Mouse (Mus musculus) hindbrain, embryonic 13.5 days (tissue): ENCODE data around the gene Brpf3. TPM values are rescaled to one million over a fixed set of nuclear protein-coding genes. Genes with fewer than 3 reads are reported as not detected.
"Not testable (repeated sequence)": the region's sequence is repeated elsewhere in the genome, so short reads cannot be mapped to it uniquely, and the experiment has no call there.

Source experiments
- ATAC-seq: fragments of 200-750 bp; cut with Nextera tagmentation; 2 replicates; pipeline ENCODE4 v1.8.0; 2017; ENCODE audit warnings: moderate TSS enrichment; ENCODE audit not compliant: low FRiP score
- H3K27ac ChIP-seq: fragments of 300-500 bp; sonication (generic); 2 replicates; pipeline ENCODE4 v1.5.1; 2015; ENCODE audit warnings: inconsistent platforms, mild to moderate bottlenecking, moderate library complexity
- H3K27me3 ChIP-seq: fragments of 300-500 bp; sonication (generic); 2 replicates; pipeline ENCODE4 v1.6.1; 2015; ENCODE audit warnings: mild to moderate bottlenecking, inconsistent platforms
- H3K36me3 ChIP-seq: fragments of 300-500 bp; sonication (generic); 2 replicates; pipeline ENCODE4 v1.6.1; 2015; ENCODE audit warnings: mild to moderate bottlenecking, inconsistent platforms
- H3K4me1 ChIP-seq: fragments of 300-500 bp; sonication (generic); replicated peaks from 2 replicates; pipeline ENCODE4 v1.6.1; 2015; ENCODE audit warnings: inconsistent platforms
- H3K4me2 ChIP-seq: fragments of 300-500 bp; sonication (generic); 2 replicates; pipeline ENCODE4 v1.6.1; 2015; ENCODE audit warnings: inconsistent platforms, mild to moderate bottlenecking, moderate library complexity
- H3K4me3 ChIP-seq: fragments of 300-500 bp; sonication (generic); 2 replicates; pipeline ENCODE4 v1.5.1; 2015; ENCODE audit warnings: mild to moderate bottlenecking, inconsistent platforms
- H3K9ac ChIP-seq: fragments of 300-500 bp; sonication (generic); 2 replicates; pipeline ENCODE4 v1.6.1; 2015; ENCODE audit warnings: mild to moderate bottlenecking, inconsistent platforms
- H3K9me3 ChIP-seq: fragments of 300-500 bp; sonication (generic); 2 replicates; pipeline ENCODE4 v1.6.1; 2016; ENCODE audit warnings: inconsistent platforms
- WGBS: fragments of 180-500 bp; shearing (Covaris S2); methylation state at CpG from one replicate; pipeline ENCODE4 v1.1.7; 2015; 5-methylcytosine and 5-hydroxymethylcytosine counted together
- polyA plus RNA-seq: library from polyadenylated mRNA; unstranded; fragments of >200 nt; fragmentation: Nextera tagmentation; extraction: Ambion mirVana; gene quantifications from 2 replicates; pipeline ENCODE4 v1.2.1, GENCODE M21; 2015

Brpf3 gene
- polyA plus RNA-seq, 1 experiment from 2014 or later: 9.7 TPM

DNA sequence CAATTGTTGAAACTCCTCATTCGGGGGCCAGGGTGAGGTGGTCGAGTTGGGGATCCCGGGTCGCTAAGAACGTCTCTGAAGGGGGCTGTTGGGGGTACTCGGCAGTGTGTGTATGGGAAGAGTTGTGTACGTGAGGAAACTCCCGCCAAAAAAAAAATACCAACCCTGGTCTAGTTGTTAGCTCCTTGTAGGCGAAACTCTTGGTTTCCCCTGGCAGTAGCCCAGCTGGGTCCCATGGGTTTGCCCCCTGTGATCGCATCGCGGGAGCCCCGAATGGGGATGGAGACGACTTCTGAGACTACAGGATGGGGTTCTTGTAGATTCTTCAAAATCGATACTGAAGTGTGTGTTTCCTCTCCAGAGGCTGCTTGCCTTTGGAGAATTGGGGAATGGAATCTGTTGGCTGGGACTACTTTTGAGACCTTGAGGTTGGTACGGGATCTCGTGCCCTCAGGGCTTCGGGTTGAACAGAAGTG, 1.2 kb downstream of the Brpf3 start:
- H3K4me2 ChIP-seq: peak overlapping the region; percentile 91
- no peak; the same call in 1 of the 2 replicates for ATAC-seq
- peak overlapping the region; percentile 100 for H3K27ac ChIP-seq
- peaks cover 19% of the 10 kb centered on the region for H3K36me3 ChIP-seq
- WGBS: 2% methylated on average over 18 of the region's 18 CpGs
- H3K27me3 ChIP-seq: no peaks in the 10 kb centered on the region
- H3K4me3 ChIP-seq: peak overlapping the region; percentile 76
- H3K9ac ChIP-seq: peak overlapping the region; percentile 99
- H3K9me3 ChIP-seq: no peaks in the 10 kb centered on the region
- peaks cover 30% of the 10 kb centered on the region for H3K4me1 ChIP-seq

DNA sequence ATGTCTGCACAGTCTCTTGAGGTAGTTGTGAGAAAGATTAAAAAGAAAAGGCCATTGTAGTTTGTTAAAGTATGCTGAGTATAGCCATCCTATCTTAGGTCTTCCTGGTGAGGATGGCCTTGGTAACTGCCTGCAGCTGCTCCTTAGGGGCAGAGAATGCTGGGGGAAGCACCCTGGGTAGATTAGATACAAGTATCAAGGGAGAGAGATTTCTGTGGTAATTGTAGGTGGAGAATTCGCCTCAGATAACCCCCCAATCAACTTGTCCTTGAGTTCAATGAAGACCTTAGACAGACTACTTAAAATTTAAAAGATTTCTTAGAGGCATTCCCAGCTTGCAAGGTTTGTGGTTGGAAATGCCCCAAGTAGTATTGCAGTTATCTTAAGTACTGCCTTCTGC, 2.4 kb downstream of the Brpf3 start:
- Histone ChIP-seq H3K27ac (no peak overlapping the region), H3K4me2 (no peak overlapping the region), H3K9me3 (no peaks in the 10 kb centered on the region), H3K4me3 (no peak overlapping the region), H3K9ac (no peak overlapping the region), H3K36me3 (peaks cover 31% of the 10 kb centered on the region), H3K27me3 (no peaks in the 10 kb centered on the region), H3K4me1 (peaks cover 30% of the 10 kb centered on the region)
- no peak for ATAC-seq
- 95% methylated on average over 1 of the region's 1 CpGs for WGBS

DNA sequence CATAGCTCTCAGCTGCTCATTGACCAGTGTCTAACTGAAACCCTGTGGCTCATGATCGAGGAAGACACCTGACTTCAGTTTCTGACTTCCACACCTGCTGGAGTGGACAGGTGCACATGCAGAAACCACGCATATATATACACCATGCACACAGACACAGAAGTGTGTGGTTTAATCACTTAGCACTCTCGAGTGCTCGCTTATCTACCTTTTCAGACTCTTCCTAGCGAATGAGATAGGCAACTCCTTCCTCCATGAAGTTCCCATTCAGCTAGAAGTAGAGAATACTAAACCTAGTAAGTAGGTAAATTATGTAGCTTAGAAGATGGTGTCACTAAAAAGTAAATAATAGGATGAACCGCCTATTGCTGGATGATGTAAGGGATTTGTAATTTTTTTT, 4.1 kb downstream of the Brpf3 start:
- H3K4me3 ChIP-seq: no peak overlapping the region
- H3K27ac ChIP-seq: no peak overlapping the region
- no peaks in the 10 kb centered on the region for H3K9me3 ChIP-seq
- no peak overlapping the region for H3K9ac ChIP-seq
- no peaks in the 10 kb centered on the region for H3K27me3 ChIP-seq
- 95% methylated on average over 6 of the region's 6 CpGs for WGBS
- ATAC-seq: no peak
- H3K4me1 ChIP-seq: peaks cover 20% of the 10 kb centered on the region
- H3K4me2 ChIP-seq: no peak overlapping the region
- H3K36me3 ChIP-seq: peaks cover 47% of the 10 kb centered on the region

DNA sequence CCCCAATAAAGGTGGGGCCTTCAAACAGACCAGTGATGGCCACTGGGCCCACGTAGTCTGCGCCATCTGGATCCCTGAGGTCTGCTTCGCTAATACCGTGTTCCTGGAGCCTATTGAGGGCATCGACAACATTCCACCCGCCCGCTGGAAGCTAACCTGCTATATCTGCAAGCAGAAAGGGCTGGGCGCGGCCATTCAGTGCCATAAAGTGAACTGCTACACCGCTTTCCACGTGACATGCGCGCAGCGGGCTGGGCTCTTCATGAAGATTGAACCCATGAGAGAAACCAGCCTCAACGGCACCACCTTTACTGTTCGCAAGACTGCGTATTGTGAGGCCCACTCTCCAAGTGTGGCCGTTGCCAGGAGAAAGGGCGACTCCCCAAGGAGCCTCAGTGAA, 5.9 kb downstream of the Brpf3 start:
- no peak for ATAC-seq
- no peak overlapping the region for H3K4me2 ChIP-seq
- H3K27me3 ChIP-seq: no peaks in the 10 kb centered on the region
- H3K27ac ChIP-seq: no peak overlapping the region
- peaks cover 64% of the 10 kb centered on the region for H3K36me3 ChIP-seq
- no peak overlapping the region for H3K9ac ChIP-seq
- no peak overlapping the region for H3K4me3 ChIP-seq
- H3K4me1 ChIP-seq: peaks cover 14% of the 10 kb centered on the region
- no peaks in the 10 kb centered on the region for H3K9me3 ChIP-seq
- whole genome bisulfite sequencing: 98% methylated on average over 19 of the region's 19 CpGs

DNA sequence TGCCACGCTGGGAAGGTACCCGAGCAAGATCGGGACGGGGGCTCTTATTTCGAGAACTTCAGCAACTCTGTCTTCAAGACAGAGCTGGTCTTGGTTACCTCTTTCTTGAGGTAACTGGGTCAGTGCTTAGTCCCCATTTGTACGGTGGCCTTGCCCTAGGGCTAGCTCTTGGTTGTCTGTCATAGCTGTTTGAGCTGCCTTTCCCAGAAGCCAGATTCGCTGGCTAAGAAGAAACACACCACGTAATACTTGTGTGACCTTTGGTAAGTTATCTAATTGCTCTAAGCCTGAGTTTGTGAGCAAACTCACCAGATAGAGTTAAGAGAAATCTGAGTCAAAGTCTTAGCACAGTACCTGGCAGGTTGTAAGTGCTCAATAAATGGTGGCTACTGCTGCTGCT, 7.8 kb downstream of the Brpf3 start:
- peaks cover 82% of the 10 kb centered on the region for H3K36me3 ChIP-seq
- H3K9ac ChIP-seq: no peak overlapping the region
- no peak for ATAC-seq
- no peaks in the 10 kb centered on the region for H3K27me3 ChIP-seq
- no peak overlapping the region for H3K4me2 ChIP-seq
- no peak overlapping the region for H3K4me3 ChIP-seq
- H3K27ac ChIP-seq: no peak overlapping the region
- WGBS: 98% methylated on average over 8 of the region's 8 CpGs
- H3K9me3 ChIP-seq: no peaks in the 10 kb centered on the region
- no peaks in the 10 kb centered on the region for H3K4me1 ChIP-seq

DNA sequence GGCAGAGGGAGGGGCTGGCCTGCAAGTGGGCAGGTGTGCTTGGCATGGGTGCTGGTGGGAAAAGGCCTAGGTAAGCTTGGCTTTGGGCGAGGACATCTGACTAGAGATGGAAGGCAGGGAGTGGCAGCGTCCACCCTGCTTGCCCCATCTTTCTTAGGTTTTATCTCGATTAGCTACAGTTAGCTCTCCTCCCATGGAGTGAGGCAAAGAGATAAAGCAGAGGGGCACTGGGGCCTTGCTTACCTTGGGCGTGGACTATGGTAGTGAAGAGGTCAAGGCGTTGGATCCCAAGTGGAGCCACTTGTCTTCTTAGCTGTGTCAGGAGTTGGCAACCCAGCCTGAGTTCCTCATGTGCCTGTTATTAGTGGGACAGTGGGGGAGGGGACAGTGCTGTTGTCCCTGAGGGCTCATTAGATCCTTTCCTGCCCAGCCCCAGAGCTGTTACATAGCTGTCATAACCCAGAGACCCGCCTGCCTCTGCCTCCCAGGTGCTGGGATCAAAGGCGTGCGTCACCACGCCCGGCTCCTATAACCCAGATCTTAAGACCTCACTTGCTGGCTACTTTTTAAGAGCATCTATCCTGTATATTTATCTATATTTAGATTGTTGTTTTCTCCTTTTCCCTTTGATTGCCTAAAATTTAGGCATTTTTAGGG, 8.4 kb downstream of the Brpf3 start:
- Histone ChIP-seq H3K9ac (no peak overlapping the region), H3K27me3 (no peaks in the 10 kb centered on the region), H3K4me2 (no peak overlapping the region), H3K36me3 (peaks cover 88% of the 10 kb centered on the region), H3K27ac (no peak overlapping the region), H3K9me3 (no peaks in the 10 kb centered on the region), H3K4me3 (no peak overlapping the region), H3K4me1 (no peaks in the 10 kb centered on the region)
- no peak for ATAC-seq
- WGBS: 93% methylated on average over 10 of the region's 10 CpGs

DNA sequence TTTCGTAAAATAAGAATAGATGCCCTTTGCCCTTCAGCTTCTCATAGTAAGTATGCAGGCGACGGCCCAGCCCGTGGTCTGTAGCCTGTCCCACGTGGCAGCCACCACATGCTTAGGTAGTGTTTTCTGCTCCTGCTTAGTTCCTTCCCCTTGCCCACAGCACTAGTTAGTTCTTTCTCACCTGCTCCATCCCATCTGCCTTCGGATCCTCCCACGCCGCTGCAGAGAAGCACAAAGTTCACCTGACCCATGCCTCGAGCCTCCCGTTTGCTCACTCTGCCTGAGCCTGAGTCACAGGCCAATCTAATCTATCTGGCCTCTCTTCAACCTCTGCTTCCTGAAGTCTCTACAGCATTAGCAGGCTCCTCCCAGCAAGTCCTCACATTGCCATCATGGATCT, 11.5 kb downstream of the Brpf3 start:
- Histone ChIP-seq H3K27ac (no peak overlapping the region), H3K9ac (no peak overlapping the region), H3K4me2 (no peak overlapping the region), H3K4me3 (no peak overlapping the region), H3K4me1 (no peaks in the 10 kb centered on the region), H3K9me3 (no peaks in the 10 kb centered on the region), H3K27me3 (no peaks in the 10 kb centered on the region), H3K36me3 (peaks cover 94% of the 10 kb centered on the region)
- 96% methylated on average over 10 of the region's 10 CpGs for WGBS
- no peak for ATAC-seq

DNA sequence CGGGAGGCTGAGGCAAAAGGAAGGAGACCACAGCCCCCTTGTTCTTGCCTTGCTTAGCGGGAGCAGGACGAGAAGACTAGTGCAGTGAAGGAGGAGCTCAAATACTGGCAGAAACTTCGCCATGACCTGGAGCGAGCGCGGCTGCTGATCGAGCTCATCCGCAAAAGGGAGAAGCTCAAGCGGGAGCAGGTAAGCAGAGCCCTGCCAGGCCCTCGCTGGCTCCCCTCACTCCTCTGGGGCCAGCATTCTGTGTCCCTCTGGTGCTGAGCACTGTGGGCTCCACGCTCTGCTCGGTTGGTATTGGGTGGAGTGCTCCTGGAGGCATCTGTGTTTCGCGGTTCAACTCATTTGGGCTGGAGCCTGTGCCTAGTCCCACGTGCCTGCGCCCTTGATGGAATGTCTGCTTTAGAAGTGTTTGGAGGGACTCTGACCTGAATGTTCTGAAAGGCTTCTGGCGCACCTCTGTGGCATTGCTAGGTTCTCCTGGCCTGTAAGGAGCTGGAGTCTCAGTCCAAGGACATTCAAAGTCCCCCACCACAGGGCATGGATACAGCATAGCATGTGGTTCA, 13.7 kb downstream of the Brpf3 start:
- no peaks in the 10 kb centered on the region for H3K27me3 ChIP-seq
- H3K4me2 ChIP-seq: no peak overlapping the region
- ATAC-seq: no peak
- H3K36me3 ChIP-seq: peaks cover 95% of the 10 kb centered on the region
- 91% methylated on average over 18 of the region's 18 CpGs for WGBS
- no peak overlapping the region for H3K9ac ChIP-seq
- no peaks in the 10 kb centered on the region for H3K4me1 ChIP-seq
- no peak overlapping the region for H3K27ac ChIP-seq
- no peaks in the 10 kb centered on the region for H3K9me3 ChIP-seq
- H3K4me3 ChIP-seq: no peak overlapping the region

DNA sequence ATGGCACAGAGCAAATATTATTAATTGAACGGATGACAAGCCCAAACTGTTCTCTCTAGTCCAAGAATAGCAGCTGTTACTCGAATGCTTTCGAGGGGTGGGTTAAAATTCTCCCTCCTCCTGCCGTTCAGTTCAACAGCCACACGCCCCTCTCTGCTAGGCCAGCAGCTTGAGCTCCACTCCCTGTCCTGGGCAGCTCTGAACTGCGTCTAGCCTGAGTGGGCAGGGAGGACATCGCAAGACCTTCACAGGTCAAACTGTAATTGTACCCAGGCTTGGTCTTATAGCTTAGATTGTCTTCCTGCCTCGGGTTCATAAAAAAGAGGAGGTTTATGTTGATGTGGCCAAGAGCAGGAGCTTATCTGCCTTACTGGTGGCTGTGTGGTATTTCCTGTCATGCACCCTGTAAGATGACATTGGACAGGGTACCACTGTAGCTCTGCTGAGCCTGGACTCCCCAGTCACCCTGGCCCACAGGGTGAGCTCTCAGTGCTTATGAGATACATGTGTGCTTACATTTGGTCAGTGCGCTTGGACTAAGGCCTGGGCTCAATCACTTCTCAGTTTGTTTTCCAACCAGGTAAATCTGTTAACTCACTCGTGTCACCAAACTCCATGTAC, 14.6 kb downstream of the Brpf3 start:
- Histone ChIP-seq H3K9ac (no peak overlapping the region), H3K36me3 (peaks cover 93% of the 10 kb centered on the region), H3K4me1 (no peaks in the 10 kb centered on the region), H3K27ac (no peak overlapping the region), H3K4me3 (no peak overlapping the region), H3K4me2 (no peak overlapping the region), H3K9me3 (no peaks in the 10 kb centered on the region), H3K27me3 (no peaks in the 10 kb centered on the region)
- no peak for ATAC-seq
- 91% methylated on average over 10 of the region's 10 CpGs for WGBS

DNA sequence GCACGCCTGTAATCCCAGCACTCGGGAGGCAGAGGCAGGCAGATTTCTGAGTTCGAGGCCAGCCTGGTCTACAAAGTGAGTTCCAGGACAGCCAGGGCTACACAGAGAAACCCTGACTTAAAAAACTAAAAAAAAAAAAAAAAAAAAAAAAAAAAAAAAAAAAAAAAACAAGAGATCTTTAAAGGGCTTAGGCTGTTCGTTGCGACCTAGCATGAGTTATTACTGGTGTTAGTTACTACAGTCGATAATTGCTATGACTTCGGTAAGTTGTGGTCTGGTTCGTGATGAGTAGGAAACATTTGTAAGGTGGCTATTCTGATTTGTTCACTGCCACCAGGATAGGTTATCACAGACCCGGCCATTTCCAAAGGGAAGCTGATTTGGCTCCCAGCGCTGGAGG, 15.4 kb downstream of the Brpf3 start:
- H3K4me2 ChIP-seq, H3K27me3 ChIP-seq, H3K4me3 ChIP-seq, H3K4me1 ChIP-seq, ATAC-seq, H3K27ac ChIP-seq, H3K9me3 ChIP-seq, H3K9ac ChIP-seq: not testable (repeated sequence)
- peaks cover 93% of the 10 kb centered on the region for H3K36me3 ChIP-seq
- 92% methylated on average over 10 of the region's 10 CpGs for WGBS

DNA sequence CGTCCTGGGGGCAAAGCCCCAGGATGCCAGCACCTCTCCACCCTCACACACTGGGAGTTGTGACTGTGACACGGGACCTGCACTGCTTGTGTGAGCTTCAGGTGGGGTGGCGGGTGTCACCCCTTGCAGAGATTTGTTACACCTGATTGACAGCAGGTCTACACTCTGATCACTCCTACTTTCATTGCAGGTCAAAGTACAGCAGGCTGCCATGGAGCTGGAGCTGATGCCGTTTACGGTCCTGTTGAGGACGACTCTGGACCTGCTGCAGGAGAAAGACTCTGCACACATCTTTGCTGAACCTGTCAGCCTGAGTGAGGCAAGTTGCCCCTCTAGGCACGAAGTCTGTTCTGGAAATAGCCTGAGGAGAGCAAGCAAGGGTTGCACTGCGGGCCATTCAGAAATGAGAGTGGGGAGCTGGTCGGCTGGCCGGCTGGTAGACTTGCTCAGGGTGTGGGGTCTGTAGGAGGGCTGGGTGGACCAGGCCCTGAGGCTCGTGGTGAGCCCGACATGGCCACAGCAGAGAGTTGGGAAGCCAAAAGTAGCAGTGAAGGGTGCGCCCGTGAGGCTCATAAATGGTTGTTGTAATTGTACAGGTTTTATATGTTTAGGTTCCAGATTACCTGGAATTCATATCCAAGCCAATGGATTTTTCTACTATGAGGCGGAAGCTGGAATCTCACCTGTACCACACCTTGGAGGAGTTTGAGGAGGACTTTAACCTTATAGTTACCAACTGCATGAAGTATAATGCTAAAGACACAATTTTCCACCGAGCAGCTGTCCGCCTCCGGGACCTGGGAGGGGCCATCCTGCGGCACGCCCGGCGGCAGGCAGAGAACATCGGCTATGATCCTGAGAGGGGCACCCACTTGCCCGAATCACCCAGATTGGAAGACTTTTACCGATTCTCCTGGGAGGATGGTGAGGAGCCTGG, 16.3 kb downstream of the Brpf3 start:
- H3K4me3 ChIP-seq: no peak overlapping the region
- no peaks in the 10 kb centered on the region for H3K4me1 ChIP-seq
- H3K36me3 ChIP-seq: peaks cover 95% of the 10 kb centered on the region
- no peak overlapping the region for H3K4me2 ChIP-seq
- 96% methylated on average over 25 of the region's 25 CpGs for WGBS
- no peak overlapping the region for H3K27ac ChIP-seq
- ATAC-seq: no peak
- H3K9me3 ChIP-seq: no peaks in the 10 kb centered on the region
- no peak overlapping the region for H3K9ac ChIP-seq
- no peaks in the 10 kb centered on the region for H3K27me3 ChIP-seq

DNA sequence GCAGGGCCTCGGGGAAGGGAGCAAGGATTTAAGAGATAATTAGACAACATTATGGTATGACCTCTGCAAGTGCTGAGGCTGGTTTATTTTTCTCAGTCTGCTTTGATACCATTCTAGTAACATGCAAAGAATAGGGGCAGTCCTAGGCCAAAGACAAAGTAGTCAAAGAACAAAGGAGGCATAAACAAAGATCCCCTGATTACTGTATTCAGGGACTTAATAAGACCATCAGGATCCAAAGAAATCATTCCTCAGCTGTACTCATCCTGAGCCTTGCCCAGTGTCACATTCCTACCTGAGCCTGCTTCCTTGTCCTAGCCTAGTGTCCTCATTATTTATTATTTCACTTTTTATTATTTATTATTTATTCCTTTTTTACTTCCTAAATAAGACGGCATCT, 19.3 kb downstream of the Brpf3 start:
- no peak overlapping the region for H3K4me2 ChIP-seq
- no peak overlapping the region for H3K27ac ChIP-seq
- H3K27me3 ChIP-seq: no peaks in the 10 kb centered on the region
- H3K9me3 ChIP-seq: no peaks in the 10 kb centered on the region
- WGBS: 92% methylated on average over 2 of the region's 2 CpGs
- no peaks in the 10 kb centered on the region for H3K4me1 ChIP-seq
- no peak for ATAC-seq
- no peak overlapping the region for H3K4me3 ChIP-seq
- H3K36me3 ChIP-seq: peaks cover 95% of the 10 kb centered on the region
- no peak overlapping the region for H3K9ac ChIP-seq
